Mouse (Mus musculus) C2C12 (cell line): ENCODE data around the gene Lyzl4. TPM values are rescaled to one million over a fixed set of nuclear protein-coding genes. Genes with fewer than 3 reads are reported as not detected.

Experiments
- H3K27me3 ChIP-seq: one replicate; pipeline ENCODE4 v1.6.1; 2011; ENCODE audit not compliant: control insufficient read depth, insufficient read depth, insufficient read length
- H3K36me3 ChIP-seq: one replicate; pipeline ENCODE4 v1.6.1; 2011; ENCODE audit not compliant: control insufficient read depth, insufficient read depth
- H3K4me3 ChIP-seq: one replicate; pipeline ENCODE4 v1.5.1; 2011; ENCODE audit warnings: mild to moderate bottlenecking, control low read depth; ENCODE audit not compliant: poor library complexity, insufficient read depth, severe bottlenecking
- H3K79me2 ChIP-seq: one replicate; pipeline ENCODE4 v1.6.1; 2011; ENCODE audit not compliant: control insufficient read depth, insufficient read depth
- H3K79me3 ChIP-seq: one replicate; pipeline ENCODE4 v1.6.1; 2011; ENCODE audit warnings: low read depth, control low read depth
- H3ac ChIP-seq: one replicate; pipeline ENCODE3; 2011; ENCODE audit warnings: low read depth; ENCODE audit not compliant: control insufficient read depth, insufficient read length
- CEBPB ChIP-seq: IDR thresholded peaks from one replicate; pipeline ENCODE4 v1.6.1; 2011; ENCODE audit warnings: low read depth, mild to moderate bottlenecking, control low read depth, moderate library complexity
- CTCF ChIP-seq: IDR thresholded peaks from one replicate; pipeline ENCODE4 v1.5.1; 2011; ENCODE audit not compliant: control insufficient read depth, insufficient read depth, insufficient read length
- FOSL1 ChIP-seq: IDR thresholded peaks from one replicate; pipeline ENCODE4 v1.8.0; 2011; ENCODE audit warnings: mild to moderate bottlenecking, low read length; ENCODE audit not compliant: poor library complexity, insufficient read depth, severe bottlenecking
- MAX ChIP-seq: IDR thresholded peaks from one replicate; pipeline ENCODE4 v1.6.1; 2011; ENCODE audit warnings: mild to moderate bottlenecking, control low read depth
- MYOD1 ChIP-seq: IDR thresholded peaks from one replicate; pipeline ENCODE4 v1.6.1; 2011; ENCODE audit warnings: low read depth; ENCODE audit not compliant: control insufficient read depth, insufficient read length
- MYOG ChIP-seq: IDR thresholded peaks from one replicate; pipeline ENCODE4 v1.6.1; 2011; ENCODE audit not compliant: control insufficient read depth, insufficient read length; ENCODE audit errors: extremely low read depth
- USF1 ChIP-seq: IDR thresholded peaks from one replicate; pipeline ENCODE4 v1.6.1; 2011; ENCODE audit warnings: low read depth, mild to moderate bottlenecking, control low read depth, moderate library complexity
- polyA plus RNA-seq: library from polyadenylated mRNA; unstranded; fragments of >200 nt; fragmentation: generic; extraction: Trizol; gene quantifications from one replicate; pipeline ENCODE4 v1.2.1, GENCODE M21; 2012; ENCODE audit warnings: missing spikeins

The Lyzl4 gene
- polyA plus RNA-seq, 1 experiment: not detected

DNA sequence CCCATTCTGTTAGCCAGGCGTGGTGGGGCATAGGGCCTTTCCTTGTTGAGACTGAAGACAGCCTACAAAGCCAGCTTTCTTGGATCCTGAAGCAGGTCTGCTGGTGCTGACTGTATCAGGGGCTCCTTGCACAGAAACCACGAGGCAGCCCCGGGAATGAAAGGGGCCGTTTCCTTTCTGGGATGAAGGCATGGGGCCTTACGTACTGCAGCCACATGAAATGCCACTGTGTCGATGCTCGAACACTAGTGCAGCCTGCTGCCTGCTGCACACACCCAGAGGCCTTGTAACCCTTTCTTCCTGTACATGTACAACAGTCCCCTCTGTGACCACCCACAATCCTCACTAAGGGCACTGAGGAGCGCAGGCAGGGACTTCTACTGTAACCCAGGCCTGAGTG is 39.3 kb upstream of the Lyzl4 start:
- Histone ChIP-seq H3ac (no peak overlapping the region), H3K36me3 (peaks cover 4% of the 10 kb centered on the region), H3K79me3 (no peaks in the 10 kb centered on the region), H3K27me3 (no peaks in the 10 kb centered on the region), H3K79me2 (no peaks in the 10 kb centered on the region), H3K4me3 (no peak overlapping the region)
- TF ChIP-seq CEBPB: no peak
- no peak for TF ChIP-seq MYOD1
- TF ChIP-seq MYOG: no peak

GRCm38 (mm10) chr9:121679549-121679948 is 37.7 kb upstream of the Lyzl4 start:
- H3K27me3 ChIP-seq: no peaks in the 10 kb centered on the region
- H3K79me3 ChIP-seq: no peaks in the 10 kb centered on the region
- no peak overlapping the region for H3ac ChIP-seq
- TF ChIP-seq USF1: no peak
- TF ChIP-seq CTCF: peak; percentile 73
- no peaks in the 10 kb centered on the region for H3K79me2 ChIP-seq
- H3K4me3 ChIP-seq: no peak overlapping the region
- H3K36me3 ChIP-seq: peaks cover 4% of the 10 kb centered on the region

GRCm38 (mm10) chr9:121677476-121677875 is 35.6 kb upstream of the Lyzl4 start:
- no peak for TF ChIP-seq MYOD1
- no peak for TF ChIP-seq USF1
- no peak for TF ChIP-seq CEBPB
- TF ChIP-seq MYOG: no peak
- no peak for TF ChIP-seq MAX
- no peak for TF ChIP-seq FOSL1
- no peak for TF ChIP-seq CTCF
- H3ac ChIP-seq: no peak overlapping the region

GRCm38 (mm10) chr9:121677069-121677468 is 35.2 kb upstream of the Lyzl4 start:
- Histone ChIP-seq H3K27me3 (no peaks in the 10 kb centered on the region), H3K4me3 (no peak overlapping the region), H3K79me2 (no peaks in the 10 kb centered on the region), H3ac (no peak overlapping the region), H3K79me3 (no peaks in the 10 kb centered on the region), H3K36me3 (no peaks in the 10 kb centered on the region)
- TF ChIP-seq MYOG (no peak), CTCF (no peak), CEBPB (no peak), USF1 (no peak), MAX (no peak), FOSL1 (no peak), MYOD1 (no peak)

More at GRCm38 (mm10) chr9:121677476-121677875, 35.6 kb upstream of the Lyzl4 start:
- Histone ChIP-seq H3K79me2 (no peaks in the 10 kb centered on the region), H3K79me3 (no peaks in the 10 kb centered on the region), H3K4me3 (no peak overlapping the region), H3K27me3 (no peaks in the 10 kb centered on the region), H3K36me3 (no peaks in the 10 kb centered on the region)

DNA sequence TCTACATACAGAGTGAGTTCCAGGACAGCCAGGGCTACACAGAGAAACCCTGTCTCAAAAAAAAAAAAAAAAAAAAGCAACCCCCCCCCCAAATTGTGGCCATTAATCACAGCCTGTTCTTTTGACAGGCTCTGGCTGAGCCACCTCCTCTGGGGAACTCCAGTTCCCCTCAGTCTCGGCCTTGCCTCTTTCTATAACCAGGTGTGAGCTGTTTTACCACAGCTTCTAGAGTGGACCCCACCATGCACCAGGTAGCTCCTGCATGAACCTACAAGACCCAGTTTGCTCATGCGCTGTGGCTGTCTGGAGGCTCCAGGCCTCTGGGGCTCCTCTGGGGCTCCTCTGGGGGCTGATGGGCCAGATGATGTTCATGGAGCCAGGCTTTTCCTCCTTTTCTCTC is 33.7 kb upstream of the Lyzl4 start:
- TF ChIP-seq FOSL1 (no peak), MAX (no peak), CTCF (no peak), MYOD1 (no peak), MYOG (no peak)
- no peaks in the 10 kb centered on the region for H3K27me3 ChIP-seq
- H3K79me2 ChIP-seq: no peaks in the 10 kb centered on the region
- no peak overlapping the region for H3ac ChIP-seq
- no peaks in the 10 kb centered on the region for H3K36me3 ChIP-seq
- no peak overlapping the region for H3K4me3 ChIP-seq
- H3K79me3 ChIP-seq: no peaks in the 10 kb centered on the region

DNA sequence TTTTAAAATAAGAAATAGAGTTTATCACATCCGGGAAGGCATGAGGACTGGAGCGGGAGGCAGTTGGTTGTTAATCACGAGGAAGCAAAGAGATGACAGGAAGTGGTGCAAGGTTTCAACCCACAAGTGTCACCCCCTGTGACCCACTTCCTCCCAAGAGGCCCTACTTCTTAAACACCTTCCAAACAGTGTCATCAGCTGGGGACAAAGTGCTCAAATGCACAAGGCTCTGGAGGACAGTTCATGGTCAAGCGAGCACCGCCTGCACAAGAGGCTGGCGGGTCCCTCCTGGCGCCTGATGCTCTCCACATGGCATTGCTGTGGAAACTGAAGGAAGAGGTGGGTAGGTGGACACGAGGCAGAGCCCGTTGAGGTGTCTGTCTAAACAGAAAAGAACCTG is 33.1 kb upstream of the Lyzl4 start:
- no peak overlapping the region for H3ac ChIP-seq
- H3K36me3 ChIP-seq: no peaks in the 10 kb centered on the region
- H3K4me3 ChIP-seq: no peak overlapping the region
- TF ChIP-seq MYOG (no peak), MAX (no peak), MYOD1 (no peak), USF1 (no peak)
- no peaks in the 10 kb centered on the region for H3K79me3 ChIP-seq
- H3K27me3 ChIP-seq: no peaks in the 10 kb centered on the region
- H3K79me2 ChIP-seq: no peaks in the 10 kb centered on the region
